ENCODE assay signal across 19 mouse cellular contexts in genomic region chr12:40315146-40315545, GRCm38 (mm10).
DNase-seq lines count a peak whose midpoint lies in the region; ATAC-seq and TF ChIP-seq lines count a peak whose summit lies in the region.
"Had no signal": no experiment of that assay in that cellular context is flagged by ENCODE, and none has a peak within 500 bp of the region (broad histone marks: within the 10 kb centered on the region; RNA-seq: fewer than 3 reads in every experiment).

No protein-coding gene starts in this region.

- no peaks in the 10 kb centered on the region for H3K9me3 ChIP-seq in kidney, embryonic 14.5 days (ENCODE audit: control insufficient read depth, low read length)
- H3K9me3 ChIP-seq: G1E had no signal

- DNase-seq in kidney, adult 2 months: peak; percentile 51
- no peak for DNase-seq in kidney, postnatal 25 days
- peak; percentile 59 for DNase-seq in kidney, adult 9 months
- DNase-seq: adrenal gland, adult 2 months; adrenal gland, adult 8-10 months; adrenal gland, postnatal 10 days; adrenal gland, postnatal 14 days; adrenal gland, postnatal 25 days; adrenal gland, postnatal 36 days; B cell, adult 2 months; cerebellum, adult 11 months; cerebellum, adult 11-12 months; cerebellum, adult 18-20 months had no signal

- no peak for ATAC-seq in kidney, embryonic 14.5 days (ENCODE audit: low FRiP score, low TSS enrichment)
- ATAC-seq: activated CD4-positive, CD25-positive, alpha-beta regulatory T cell, adult 4 months; CD4-positive, CD25-positive, alpha-beta regulatory T cell, adult 4 months; Patski had no signal

- no peak overlapping the region for H3K4me2 ChIP-seq in kidney, embryonic 14.5 days (replicated peaks; ENCODE audit: low read depth, low read length)

- peaks cover 4% of the 10 kb centered on the region; the same call in 1 of the 2 replicates for H3K4me1 ChIP-seq in kidney, adult 2 months (ENCODE audit: control insufficient read depth, insufficient read depth, low read length)
- no peaks in the 10 kb centered on the region for H3K4me1 ChIP-seq in kidney, embryonic 14.5 days (ENCODE audit: control insufficient read depth, insufficient read depth, low read length)

- no peak overlapping the region for H3K9ac ChIP-seq in kidney, embryonic 14.5 days (ENCODE audit: low read depth, low read length)

- H3K27ac ChIP-seq in kidney, adult 2 months (ENCODE audit: insufficient read depth, low read depth, low read length): no peak overlapping the region
- H3K27ac ChIP-seq in kidney, embryonic 14.5 days (ENCODE audit: low read depth, low read length): no peak overlapping the region

- no peak for TF ChIP-seq CTCF in kidney, adult 2 months (conservative IDR thresholded peaks at IDR 0.05; ENCODE audit: insufficient read depth, insufficient read length, low read depth, low read length)

- H3K4me3 ChIP-seq in kidney, adult 2 months (ENCODE audit: insufficient read depth, low read depth, low read length): no peak overlapping the region
- H3K4me3 ChIP-seq in kidney, embryonic 14.5 days (ENCODE audit: low read length): no peak overlapping the region

- H3K36me3 ChIP-seq in kidney, adult 2 months (ENCODE audit: control insufficient read depth, insufficient read depth, low read length): no peaks in the 10 kb centered on the region; the same call in 1 of the 2 replicates
- H3K36me3 ChIP-seq in kidney, embryonic 14.5 days (ENCODE audit: control insufficient read depth, insufficient read depth, low read length): no peaks in the 10 kb centered on the region

- 56% methylated on average over 2 of the region's 2 CpGs for WGBS in kidney, adult 2 months
- WGBS in kidney, embryonic 14.5 days: 93% methylated on average over 2 of the region's 2 CpGs

- TF ChIP-seq POLR2A in kidney, adult 2 months (IDR thresholded peaks at IDR 0.05; ENCODE audit: low read depth, low read length): no peak

- H3K27me3 ChIP-seq in kidney, adult 2 months (replicated peaks; ENCODE audit: control insufficient read depth, insufficient read depth, low read length): no peaks in the 10 kb centered on the region
- H3K27me3 ChIP-seq in kidney, embryonic 14.5 days (ENCODE audit: control insufficient read depth, insufficient read depth, low read length): no peaks in the 10 kb centered on the region
- H3K27me3 ChIP-seq: CH12.LX, Patski had no signal

Comparison
In these comparisons a context has a peak if more than half of its experiments do, and no peak if none do; other contexts are left out.
1. DNase-seq: peak in kidney, adult 2 months (single experiment) and kidney, adult 9 months (single experiment); none in kidney, postnatal 25 days (0 of 2).